Mouse (Mus musculus) thymus, adult 2 months (tissue): ENCODE data around the gene Mapk8ip1.

ENCODE experiments used
- CTCF ChIP-seq: fragments of 200-500 bp; IDR thresholded peaks from 2 replicates; pipeline ENCODE4 v1.5.1; 2012; ENCODE audit warnings: mild to moderate bottlenecking, control low read depth, low read length, moderate library complexity, borderline replicate concordance; ENCODE audit not compliant: control insufficient read depth, poor library complexity, insufficient read depth; ENCODE audit errors: extremely low read depth
- POLR2A ChIP-seq: fragments of 200-500 bp; IDR thresholded peaks from 2 replicates; pipeline ENCODE4 v1.6.1; 2012; ENCODE audit warnings: mild to moderate bottlenecking, low read length, control low read depth, moderate library complexity; ENCODE audit not compliant: control insufficient read depth, poor library complexity, insufficient read depth; ENCODE audit errors: extremely low read depth

GRCm38 (mm10) chr2:92367383-92368029 is 33.6 kb downstream of the Mapk8ip1 start:
- TF ChIP-seq POLR2A (no peak), CTCF (no peak)
